Mouse (Mus musculus) layer of hippocampus, adult 18-20 months (tissue): ENCODE results near the gene Wwp2. TPM values are rescaled to one million over a fixed set of nuclear protein-coding genes. Genes with fewer than 3 reads are reported as not detected.

Source experiments
- DNase-seq, 2 experiments: peaks; one replicate each; pipeline ENCODE4 v3.0.0; 2022; ENCODE audit warnings: low spot score in 2 of 2
- total RNA-seq, 2 experiments: library from RNA; stranded (reverse); gene quantifications; 2 replicates each; pipeline ENCODE4 v1.2.3; 2021

Wwp2 gene
- total RNA-seq, 2 experiments from 2014 or later = 34.2 to 35.5 TPM

DNA sequence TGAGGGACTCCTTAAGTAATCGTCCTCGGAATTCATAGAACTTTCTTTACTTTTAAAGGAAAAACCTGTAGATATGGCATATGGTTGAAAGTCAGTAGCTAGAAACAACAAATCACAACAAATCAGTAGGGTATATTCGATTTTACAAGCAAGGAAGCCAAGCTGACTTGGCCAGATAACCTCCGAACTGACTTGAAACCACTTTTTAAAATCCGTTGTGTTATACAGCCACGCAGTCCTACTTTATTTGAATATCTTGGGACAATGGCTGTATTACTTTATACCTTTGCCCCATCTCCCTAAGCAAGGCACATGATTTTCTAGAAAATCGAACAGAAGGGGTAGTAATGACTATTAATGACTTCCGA lies 11.0 kb upstream of the Wwp2 start:
- DNase-seq = no peak

DNA sequence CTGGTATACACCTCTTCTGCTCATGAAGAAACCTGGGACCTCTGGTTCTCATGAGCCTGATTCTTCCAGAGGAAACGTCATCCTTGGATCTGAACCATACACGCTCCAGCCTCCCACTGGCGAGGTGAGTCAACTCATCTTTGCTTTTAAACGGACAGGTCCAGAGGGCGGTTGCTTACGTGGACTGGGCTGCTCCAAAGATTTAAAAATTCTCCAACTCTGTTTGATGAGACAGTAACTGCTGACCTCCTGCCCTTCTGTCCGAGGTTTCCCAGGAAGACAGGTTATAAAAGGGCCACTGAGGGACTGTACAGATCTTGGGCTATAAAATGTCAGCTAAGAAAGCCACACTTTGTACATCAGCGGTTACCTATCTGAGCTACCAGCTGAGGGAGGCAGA lies 5.3 kb upstream of the Wwp2 start:
- DNase-seq = no peak

DNA sequence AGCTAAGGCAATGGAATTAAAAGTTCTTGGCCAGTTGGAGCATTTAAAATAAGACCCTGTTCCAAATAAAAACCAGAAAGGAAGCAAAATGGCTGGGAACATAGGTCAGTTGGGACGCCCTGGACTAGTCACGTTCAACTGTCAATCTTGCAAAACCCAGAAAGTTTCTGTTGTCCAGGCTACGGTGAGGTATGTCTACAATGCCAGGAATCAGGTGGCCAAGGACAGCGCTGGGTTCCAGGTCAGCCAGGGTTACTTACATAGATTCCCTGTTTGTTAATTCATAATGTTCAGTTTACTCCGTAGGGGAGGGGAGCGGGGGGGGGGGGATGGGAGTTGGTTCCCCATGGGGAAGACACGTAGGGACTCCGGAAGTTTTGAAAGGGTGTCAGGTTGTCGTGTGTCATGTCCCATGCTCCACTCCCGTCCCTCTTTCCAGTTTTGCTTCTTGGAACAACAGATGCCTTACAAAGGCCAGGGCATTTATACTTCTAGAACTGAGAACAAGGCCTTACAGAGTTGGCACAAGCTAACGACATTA lies 674 bp upstream of the Wwp2 start:
- DNase-seq = no peak

DNA sequence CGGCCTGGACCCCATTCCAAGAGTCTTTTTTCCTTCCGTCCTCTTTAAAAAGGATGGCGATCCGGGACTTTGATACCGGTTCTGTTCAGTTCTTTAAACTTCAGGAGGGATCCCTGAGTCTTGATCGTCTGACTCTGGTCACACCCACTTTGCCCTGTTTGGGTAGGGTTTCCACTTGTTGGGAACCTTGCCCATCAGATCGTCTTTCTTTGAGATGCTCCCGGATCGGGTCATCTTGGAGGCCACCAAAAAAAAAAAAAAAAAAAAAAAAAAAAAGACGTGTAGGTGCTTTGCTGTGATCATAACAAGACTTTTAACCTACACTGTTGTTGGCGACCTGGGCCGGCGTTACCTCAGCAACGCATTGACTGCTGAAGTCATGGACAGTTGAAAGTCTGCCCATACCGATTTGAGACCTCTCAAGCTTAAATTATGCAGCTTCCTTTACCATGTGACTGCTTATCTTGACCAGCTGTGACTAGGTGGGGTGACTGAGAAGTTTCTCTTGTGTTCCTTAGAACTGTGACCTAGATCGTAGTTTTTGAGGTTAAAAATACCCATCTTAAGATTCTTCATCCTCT lies 766 bp downstream of the Wwp2 start:
- no peak for DNase-seq

DNA sequence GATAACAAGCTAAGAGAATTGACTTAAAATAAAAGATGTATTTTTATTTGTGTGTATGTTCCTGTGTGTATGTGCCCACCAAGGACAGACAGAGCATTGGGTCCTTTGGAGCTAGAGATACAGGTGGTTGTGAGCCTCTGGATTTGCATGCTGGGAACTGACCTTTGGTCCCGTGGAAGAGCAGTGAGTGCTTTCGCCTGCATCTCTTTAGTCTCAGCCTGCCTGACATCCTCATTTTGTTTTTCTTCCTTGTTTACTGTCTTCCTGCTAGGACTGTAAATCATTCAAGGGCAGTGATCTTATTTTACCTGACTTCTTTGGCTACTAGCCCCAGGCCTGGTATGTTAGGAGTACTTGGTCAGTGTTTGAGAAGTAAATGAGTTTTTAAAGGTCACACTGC lies 1.5 kb downstream of the Wwp2 start:
- DNase-seq = no peak

DNA sequence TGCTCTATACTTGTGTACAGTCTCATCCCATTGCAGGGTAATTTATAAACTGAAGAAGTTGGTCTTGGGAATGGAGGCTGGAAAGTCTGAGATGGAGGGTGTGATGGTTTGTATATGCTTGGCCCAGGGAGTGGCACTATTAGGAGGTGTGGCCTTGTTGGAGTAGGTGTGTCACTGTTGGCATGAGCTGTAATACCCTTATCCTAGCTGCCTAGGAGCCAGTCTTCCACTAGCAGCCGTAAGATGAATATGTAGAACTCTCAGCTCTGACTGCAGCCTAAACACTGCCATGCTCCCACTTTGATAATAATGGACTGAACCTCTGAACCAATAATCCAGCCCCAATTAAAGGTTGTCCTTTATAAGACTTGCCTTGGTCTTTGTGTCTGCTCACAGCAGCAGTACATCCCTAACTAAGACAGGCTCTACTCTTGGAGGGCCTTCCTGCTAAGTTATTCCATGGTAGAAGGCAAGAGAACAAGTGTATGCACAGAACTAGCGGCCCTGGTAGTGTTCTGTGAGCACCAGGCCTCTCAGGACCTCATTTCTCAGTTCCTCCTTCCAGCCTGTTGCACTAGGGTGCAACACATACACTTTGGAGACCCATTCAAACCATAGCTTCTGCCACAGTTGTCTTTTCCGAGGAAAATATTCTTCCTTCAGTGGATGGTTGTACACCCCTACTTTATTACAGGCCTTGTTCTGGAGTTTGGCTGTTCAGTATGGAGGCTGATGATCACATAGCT lies 3.9 kb downstream of the Wwp2 start:
- no peak for DNase-seq

DNA sequence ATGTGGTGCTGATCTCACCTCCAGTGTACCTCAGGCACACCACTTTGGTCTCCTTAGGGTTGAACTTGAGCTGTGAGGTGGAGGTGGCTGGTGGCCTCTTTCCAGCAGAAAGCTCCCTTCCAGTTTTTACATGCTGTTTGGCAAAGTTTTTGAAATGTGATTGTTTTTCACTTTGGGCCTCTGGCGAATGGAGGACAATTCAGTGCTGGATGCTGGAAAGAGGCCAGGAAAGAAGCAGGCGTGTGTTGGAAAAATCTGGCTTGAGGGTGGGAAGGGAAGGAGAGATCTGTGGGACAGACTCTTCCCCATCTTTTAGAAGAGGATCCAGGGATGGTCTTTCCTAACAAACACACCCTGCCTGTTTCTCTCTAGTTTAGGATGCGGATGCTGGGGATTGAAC lies 8.5 kb downstream of the Wwp2 start:
- no peak for DNase-seq

DNA sequence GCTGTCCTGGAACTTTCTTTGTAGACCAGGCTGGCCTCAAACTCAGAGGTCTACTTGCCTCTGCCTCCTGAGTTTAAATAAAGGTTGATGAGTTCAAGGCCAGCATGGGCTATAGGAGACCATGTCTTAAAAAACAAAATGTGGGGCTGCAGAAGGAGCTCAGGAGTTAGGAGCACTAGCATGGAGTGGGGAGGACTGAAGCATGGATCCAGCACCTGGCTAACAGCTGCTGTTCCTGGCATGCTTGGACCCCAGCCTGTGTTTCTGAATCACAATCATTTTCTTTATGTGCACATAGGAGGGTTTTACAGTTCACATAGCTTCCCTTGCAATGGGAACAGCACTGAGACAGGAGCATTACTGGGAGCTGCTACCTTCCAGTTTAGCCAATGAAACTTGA lies 11.5 kb downstream of the Wwp2 start:
- no peak for DNase-seq

DNA sequence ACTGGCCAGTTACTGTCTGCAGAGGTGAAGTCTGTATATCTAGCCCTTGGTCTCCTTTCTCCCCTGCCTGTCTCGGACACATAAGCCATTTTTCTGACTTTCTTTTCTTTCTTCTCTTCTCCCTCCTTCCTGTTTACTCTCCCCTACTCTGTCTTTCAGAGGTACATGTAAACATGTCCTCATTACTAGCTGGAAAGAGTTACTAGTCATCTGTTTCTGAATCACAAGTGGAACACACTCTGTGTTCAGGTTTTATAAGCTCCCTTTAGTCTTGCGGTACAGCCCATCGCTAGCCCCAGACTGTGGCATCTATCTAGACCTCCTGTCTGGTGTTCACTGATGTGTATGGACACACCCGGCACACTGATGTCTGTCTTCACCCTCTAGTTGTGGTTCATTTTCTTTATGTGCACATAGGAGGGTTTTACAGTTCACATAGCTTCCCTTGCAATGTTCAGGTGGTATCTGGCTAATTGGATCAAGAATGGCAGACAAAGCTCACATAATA lies 12.3 kb downstream of the Wwp2 start:
- DNase-seq = no peak

DNA sequence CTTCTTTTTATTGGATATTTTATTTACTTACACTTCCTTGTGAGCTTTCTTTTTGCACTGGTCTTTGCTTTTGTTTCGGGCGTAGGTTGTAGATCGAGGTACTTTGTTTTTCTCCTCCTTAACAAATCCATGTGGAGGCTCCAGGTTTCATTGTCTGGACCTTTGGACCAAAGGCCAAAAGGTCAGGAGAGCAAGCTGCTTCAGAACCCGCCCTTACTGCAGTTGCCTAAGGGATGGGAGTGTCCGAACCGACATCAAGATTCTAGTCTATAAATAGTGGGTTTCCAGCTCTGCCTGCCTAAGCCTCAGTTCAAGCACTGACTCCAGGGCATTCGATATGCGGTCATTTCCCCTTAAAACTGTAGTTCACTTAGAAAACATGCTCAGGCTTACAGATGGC lies 13.0 kb downstream of the Wwp2 start:
- no peak for DNase-seq

DNA sequence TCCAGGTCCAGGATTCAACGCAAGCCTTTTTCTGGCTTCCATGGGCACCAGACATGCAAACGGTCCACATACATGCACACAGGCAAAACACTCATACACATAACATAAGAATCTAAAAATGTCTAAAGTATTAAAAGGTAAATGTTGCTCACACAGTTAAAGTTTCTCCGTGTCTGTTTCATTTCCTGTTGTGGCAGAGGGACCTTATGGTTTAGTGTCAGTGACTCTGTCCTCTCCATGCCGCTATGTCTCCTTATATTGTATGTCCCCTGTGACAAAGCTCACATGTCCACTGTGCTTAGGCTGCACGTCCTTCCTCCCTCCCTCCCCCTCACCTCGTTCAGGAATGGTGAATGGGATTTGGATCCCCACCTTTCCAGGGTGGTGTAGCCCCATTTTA lies 13.5 kb downstream of the Wwp2 start:
- DNase-seq = no peak

DNA sequence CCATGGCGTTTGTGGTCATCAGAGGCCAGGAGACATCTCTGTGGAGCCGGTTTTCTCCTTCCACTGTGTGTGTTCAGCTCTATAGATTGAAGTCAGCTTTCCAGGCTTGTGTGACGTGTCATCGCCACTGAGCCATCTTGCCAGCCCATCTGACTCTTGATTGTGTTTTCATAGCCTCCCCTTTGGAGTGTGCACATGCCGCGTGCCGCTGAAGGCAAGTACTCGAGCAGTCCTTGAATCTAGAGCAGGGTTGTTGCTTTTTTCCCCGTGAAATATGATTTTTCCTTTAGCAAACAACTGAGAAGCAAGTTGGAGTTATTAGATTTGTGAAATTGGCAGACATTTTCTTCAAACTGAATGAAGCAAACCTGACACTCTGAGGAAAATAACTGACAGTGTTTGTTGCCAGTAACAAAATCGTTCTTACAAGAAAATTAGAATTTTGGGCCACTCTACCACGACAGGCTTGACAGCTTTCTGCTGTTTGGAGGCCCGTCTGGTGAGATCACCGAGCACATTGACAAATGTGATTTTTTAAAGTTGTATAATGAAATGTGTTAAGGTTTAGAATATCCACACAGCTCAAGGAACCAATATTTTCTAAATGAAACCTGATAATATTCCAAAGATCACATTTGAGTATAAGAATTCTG lies 15.4 kb downstream of the Wwp2 start:
- DNase-seq = no peak

DNA sequence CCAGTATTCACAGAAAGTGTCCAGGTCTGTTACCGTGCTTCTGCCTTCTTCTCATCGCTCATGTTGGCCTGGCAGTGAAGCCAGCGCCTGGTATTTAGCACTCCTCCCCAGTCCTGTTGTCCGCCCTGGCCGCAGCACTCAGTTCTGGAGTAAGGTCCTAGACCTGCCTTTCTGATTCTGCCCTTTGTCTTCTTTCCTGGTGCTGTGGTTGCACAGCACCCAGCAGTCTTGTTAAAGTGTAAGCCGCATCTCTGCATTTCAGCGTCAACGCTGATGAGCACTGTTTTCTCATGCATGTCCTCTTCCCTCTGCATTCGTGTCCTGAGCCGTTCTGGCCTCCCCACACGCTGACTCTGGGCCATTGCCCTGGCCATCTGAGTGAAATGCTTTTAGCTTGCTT lies 17.2 kb downstream of the Wwp2 start:
- DNase-seq = no peak

DNA sequence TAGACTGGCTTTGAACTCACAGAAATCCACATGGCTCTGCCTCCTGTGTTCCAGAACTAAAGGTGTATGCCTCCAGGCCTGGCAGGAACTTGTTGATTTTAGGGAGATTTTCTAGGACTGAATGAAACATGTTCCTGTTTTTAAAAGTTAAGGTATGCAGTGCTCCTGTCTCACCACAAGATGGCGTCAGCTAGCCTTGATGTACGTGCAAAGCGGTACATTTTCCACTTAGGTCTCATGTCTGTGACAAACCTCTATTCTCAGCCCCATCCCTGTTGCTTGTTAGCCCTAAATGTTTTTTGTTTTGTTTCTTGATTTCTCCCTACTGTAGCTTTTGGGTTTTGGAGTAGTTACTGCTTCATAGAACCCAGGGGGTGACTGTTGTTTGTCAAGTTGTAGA lies 19.1 kb downstream of the Wwp2 start:
- DNase-seq = peak in 1 of 2 experiments; percentile 74

DNA sequence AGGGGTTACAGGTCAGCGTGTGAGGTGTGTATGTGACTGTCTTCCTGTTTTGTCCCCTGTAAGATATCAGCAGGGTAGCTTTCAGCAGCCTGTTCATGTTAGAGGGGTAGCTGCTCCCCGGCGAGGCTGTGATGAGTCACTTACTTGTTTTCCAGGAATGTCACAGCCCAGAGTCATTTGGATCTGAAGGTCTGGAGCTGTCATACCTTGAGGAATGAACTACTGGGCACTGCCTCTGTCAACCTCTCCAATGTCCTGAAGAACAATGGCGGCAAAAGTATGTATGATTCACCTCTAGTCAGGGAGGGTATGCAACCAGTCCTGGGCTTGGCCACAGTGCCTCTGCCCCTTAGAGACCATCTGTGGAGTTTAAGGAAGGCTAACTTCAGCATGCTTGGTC lies 21.6 kb downstream of the Wwp2 start:
- no peak for DNase-seq

DNA sequence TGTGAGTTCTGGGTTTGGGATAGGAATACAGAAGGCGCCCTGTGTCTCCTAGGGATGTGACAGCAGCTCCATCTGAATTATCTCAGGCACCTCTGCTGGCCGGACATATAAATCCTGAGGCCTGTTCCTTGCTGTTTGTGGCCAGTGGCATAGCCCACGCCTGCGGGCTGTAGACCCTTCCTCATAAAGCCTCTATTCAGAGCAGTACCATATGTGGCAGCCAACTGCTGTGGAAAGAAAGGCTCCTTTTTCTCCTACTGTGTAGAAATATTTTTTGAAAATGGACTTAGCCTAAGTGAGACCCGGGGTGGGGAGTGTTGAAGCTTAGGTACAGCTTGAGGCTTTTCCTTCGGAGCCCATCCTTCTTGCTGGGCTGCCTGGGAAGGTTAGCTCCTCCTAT lies 22.1 kb downstream of the Wwp2 start:
- DNase-seq = no peak

DNA sequence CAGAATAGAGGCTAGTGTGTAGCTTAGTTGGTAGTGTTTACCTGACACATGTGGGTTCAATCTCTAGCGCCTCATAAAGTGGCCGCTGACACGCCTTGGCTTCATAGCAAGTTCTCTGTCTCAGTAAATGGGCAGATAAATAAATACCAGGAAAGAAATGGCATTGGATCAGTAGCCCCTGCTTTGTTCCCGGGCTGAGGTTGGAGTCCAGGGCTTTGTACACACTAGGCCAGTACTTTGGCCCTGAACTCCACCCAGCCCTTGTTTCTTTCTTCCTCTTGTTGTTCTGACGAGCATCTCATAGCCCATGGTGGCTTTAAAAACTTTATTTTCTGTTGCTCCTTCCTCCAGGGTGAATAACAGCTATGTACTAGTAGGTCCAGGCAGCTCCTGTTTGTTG lies 26.3 kb downstream of the Wwp2 start:
- no peak for DNase-seq

DNA sequence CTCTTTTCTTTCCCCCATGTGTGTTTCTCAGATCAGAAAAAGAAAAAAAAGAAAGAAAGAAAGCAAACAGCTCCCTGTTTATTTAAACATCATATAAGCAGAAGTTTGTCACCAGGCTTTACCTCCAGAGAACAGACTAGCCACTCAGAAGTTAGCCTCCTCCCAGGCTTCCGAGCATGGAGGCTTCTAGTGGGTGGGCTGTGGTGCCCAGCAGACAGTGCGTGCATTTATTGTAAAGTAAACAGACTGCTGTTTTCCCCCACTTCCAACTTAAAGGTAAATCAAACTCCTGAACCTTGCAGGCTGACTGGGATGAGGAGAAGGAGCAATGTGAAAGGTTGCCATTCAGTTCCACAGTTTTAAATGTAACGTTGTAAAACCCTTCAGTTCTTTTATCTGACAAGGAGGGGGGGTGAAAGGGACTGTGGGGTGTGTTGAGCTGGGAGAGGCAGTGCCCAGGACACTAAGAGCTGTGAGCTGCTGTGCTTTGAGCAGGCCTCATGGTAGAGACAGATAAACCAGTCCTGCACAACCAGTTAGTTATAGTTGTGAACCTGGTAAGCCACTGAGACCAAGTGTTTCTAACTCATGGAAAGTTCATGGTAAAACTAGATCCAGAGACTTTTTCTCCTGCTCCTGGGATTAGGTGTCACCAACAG lies 29.3 kb downstream of the Wwp2 start:
- DNase-seq = no peak

DNA sequence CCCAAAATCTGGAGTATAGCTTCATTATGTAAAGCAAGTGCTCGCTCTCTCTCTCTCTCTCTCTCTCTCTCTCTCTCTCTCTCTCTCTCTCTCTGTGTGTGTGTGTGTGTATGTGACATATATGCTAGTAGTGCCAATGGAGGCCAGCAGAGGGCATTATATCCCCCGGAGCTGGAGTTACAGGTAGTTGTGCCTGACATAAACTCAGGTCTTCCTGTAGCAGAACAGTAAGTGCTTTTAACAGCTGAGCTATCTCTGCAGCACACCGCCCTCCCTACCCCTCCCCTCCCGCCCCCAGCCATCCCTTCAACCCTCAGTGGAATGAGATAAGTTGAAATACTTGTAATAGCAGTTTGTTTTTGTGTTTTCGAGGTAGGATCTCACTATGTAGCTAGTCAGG lies 30.5 kb downstream of the Wwp2 start:
- no peak for DNase-seq

DNA sequence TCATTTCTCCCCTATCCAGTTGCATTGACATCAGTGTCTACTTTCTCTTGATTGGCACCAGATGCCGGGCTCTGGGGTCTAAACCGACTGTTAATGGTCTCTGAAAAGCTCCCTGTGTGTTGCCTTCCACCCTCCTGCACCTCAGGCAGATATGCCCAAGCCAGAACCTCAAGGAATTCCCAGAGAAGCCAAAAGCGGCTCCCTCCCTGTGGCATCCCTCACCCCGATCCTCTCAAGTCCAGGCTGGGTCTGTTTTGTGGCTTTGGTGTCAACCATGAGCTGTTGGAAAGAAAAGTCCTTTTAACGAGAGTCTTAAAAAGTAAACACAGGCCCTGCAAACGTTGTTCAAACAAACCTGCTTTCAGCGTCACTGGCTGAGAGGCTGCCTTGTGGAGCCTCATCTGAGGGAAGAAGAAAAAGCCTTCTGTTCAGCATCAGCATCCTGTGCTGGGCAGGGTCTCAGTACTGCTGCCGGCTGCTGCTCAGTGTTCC lies 32.7 kb downstream of the Wwp2 start:
- no peak for DNase-seq

DNA sequence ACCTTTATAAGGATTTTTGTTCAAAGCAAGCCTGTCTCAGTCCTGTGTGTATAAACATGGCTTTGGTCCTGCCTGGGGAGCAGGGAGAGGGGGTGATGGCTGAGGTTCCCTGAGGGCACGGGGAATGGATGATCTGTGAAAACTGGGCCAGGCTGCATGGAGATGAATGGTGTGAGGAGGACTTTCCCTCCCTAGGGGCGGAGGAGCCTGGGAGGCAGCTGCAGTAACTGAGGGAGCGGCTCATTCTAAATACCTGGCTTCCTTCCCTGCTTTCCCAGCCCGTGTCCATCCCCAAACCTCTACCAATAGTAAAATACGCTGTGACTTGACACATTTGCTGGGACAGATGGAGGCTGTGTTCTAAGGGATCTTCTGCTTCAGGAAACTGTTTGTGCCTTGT lies 34.1 kb downstream of the Wwp2 start:
- DNase-seq = no peak
